Mouse (Mus musculus) lung, postnatal 0 days (tissue): Measurements from ENCODE around the gene Ppara.

Experiments
- CTCF ChIP-seq: IDR thresholded peaks from 2 replicates; pipeline ENCODE4 v1.5.1; 2016; ENCODE audit warnings: antibody characterized with exemption, mild to moderate bottlenecking
- EP300 ChIP-seq: IDR thresholded peaks from 2 replicates; pipeline ENCODE4 v1.6.1; 2016; ENCODE audit warnings: antibody characterized with exemption, mild to moderate bottlenecking, control low read depth

GRCm38 (mm10) chr15:85748466-85748865, 13.7 kb downstream of the Ppara start:
- TF ChIP-seq EP300 (no peak), CTCF (no peak)
